Mouse (Mus musculus) right cerebral cortex, adult 18-20 months (tissue): ENCODE results near the gene Olfr553.
"Not testable (repeated sequence)": the region's sequence is repeated elsewhere in the genome, so short reads cannot be mapped to it uniquely, and the experiment has no call there.

Experiments used
- DNase-seq: peaks from one replicate; pipeline ENCODE4 v3.0.0; 2022; ENCODE audit warnings: mixed read lengths

Olfr553 gene

GRCm38 (mm10) chr7:102618118-102618517, at the start of gene Olfr553:
TSS of gene Olfr553 (minus strand) at chr7:102618218.
- DNase-seq, result no peak

DNA sequence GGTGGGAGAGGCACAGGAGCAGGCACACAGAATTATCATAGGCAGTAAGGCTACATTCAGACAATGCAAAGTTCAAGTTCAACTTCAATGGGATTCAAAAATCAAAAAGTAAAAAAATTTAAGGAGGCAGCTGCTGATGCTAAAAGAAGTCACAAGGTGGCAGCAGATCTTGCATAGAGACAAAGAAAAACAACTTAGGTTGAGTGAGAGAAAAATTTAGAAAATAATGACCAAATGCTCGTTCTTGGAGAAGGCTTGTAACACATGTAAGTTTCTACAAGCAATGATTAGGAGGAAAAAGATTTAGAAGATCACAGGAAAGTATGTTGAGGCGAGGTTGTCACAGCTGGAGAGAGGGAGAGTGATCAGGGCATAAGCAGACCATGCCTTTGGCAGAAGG, 47.4 kb upstream of the Olfr553 start:
- no peak for DNase-seq

DNA sequence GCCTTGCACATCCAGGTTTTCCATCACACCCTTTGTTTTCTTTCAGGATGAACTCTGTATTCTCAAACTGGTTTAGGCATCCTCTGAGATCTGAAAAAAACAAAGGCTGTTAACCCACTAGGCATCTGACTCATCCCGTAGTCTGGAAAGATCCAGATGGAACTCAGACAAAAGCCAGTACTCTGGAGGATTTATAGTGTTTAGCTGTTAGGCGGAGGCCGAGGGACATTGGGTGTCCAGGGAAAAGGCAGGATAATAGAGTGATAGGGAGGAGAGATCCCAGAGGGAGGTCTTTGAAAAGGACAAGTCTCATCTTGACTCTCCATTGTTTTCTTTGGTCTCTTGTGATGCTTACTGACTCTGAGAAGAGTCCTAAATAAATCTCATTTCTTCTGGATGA, 46.6 kb upstream of the Olfr553 start, which contains the start of gene Olfr556:
TSS of gene Olfr556 (plus strand) at position 301 of the 400 bp plus-strand sequence.
- no peak for DNase-seq

GRCm38 (mm10) chr7:102658523-102658922, 40.5 kb upstream of the Olfr553 start, which contains the start of gene Olfr555:
TSS of gene Olfr555 (plus strand) at chr7:102658823.
- no peak for DNase-seq

GRCm38 (mm10) chr7:102644945-102645344, 26.9 kb upstream of the Olfr553 start:
- DNase-seq, result not testable (repeated sequence)

- DNase-seq, result no peak
These were observed 20.1 kb upstream of the Olfr553 start, which contains the start of gene Olfr554 for GRCm38 (mm10) chr7:102638132-102638531. TSS of gene Olfr554 (plus strand) at chr7:102638432.

GRCm38 (mm10) chr7:102636665-102637064, 18.6 kb upstream of the Olfr553 start:
- peak; percentile 13 for DNase-seq

GRCm38 (mm10) chr7:102620368-102620767, 2.4 kb upstream of the Olfr553 start:
- DNase-seq, result not testable (repeated sequence)

- no peak for DNase-seq
These were observed 1.6 kb upstream of the Olfr553 start for GRCm38 (mm10) chr7:102619608-102620007.

DNA sequence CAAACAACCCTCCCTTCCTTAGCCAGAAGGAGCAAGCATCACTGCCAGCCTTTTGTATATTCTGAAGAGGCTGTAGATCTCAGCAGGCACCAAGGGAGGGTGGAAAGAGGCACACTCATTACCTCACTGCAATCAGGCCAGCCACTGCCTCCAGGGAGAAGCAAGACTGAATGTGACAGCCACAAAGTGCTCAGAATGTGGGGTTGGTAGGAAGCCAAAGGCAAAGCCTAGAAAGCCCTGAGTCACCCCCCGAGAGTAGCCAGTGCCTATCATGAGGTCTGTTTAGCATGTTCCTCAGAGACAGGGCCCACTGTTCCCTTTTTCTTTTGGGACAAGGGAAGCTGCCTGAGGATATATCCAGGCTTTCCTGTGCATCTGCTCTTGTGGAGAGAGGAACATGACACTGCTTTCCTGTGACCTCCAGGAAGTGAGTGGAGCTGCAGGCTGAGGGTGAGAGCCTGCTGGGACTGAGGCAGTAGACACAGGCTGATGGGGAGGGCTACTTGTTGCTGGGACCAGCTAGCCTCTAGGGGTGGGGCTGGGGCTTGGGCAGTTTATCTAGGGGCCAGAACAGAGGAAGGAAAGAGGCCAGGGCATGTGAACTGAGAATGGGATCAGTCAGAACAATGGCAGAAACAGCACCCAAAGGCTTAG, 20.5 kb downstream of the Olfr553 start, which contains the start of gene Olfr552:
TSS of gene Olfr552 (plus strand) at position 393 of the 654 bp plus-strand sequence.
- DNase-seq, result no peak

GRCm38 (mm10) chr7:102591786-102592185, 26.2 kb downstream of the Olfr553 start, which contains the start of gene Olfr551:
TSS of gene Olfr551 (minus strand) at chr7:102591886.
- no peak for DNase-seq

GRCm38 (mm10) chr7:102575998-102576397, 42.0 kb downstream of the Olfr553 start:
- no peak for DNase-seq

DNA sequence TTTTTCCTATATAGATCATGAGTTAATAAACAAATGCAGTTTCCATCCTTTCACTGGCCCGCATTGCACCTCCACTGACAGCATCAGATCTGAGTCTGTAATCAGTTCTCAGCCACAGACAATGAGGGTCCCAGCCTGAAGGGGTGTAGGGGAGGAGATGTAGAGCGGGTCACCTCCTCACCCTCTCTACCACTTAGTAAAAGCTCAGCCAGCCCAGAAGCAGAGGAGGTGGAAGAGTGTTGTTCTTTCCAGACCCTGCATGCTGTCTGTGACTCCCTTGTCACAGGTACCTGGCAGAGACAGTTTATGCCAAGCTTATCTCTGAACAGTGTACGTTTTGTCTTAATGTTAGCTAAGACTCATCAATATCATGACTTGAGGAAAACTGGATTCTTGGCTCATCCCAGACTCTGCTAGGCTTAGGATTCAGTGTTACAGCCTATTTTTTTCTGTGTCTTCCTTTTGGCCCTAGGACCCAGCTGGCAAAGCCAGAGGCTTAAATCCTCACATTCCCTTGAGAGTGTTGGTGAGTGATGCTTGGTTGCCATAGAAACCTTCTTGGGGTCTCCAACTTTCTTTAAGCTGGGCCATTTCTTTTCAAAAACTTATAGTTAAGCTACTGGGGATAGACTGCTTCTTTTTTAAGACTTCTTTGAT, 44.7 kb downstream of the Olfr553 start:
- DNase-seq, result no peak

DNA sequence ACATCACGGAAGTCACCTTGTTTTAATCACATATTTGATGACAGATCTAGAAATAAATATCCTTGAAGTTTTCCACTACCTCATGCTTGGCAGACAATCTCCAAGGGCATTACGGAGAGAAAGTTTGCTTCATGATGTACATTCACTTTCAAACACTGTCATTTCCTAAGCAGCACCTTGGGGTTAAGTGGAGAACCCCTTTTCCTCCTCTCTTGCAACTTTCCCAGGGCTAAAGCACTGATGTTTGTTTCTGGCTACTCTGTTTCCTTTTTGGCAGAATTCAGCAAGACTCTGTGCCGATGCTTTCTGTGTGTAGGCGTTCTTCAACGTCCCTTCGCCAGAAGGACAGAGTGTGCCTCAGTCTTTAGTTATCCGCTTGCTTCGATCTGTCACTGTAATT, 46.9 kb downstream of the Olfr553 start, which contains the start of gene Olfr550:
TSS of gene Olfr550 (plus strand) at position 301 of the 400 bp plus-strand sequence.
- DNase-seq, result no peak

DNA sequence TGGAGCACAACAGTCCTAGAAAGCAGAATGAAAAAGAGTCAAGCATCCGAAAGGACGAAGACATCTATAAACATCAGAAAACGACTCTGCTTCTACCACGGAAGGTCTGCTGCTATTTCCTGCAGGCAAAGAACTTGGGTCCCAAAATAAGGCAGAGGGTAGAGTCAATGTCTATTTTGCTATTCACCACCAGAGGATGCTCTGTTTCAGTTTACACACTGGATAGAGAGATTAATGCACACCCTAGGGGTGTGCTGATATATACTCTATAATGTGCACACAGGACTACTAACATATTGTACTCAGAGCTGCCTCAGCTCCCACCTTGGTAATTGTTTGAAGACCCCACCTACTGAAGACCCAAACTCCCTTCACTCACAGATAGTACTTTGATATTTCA, 51.8 kb downstream of the Olfr553 start:
- DNase-seq, result no peak

DNA sequence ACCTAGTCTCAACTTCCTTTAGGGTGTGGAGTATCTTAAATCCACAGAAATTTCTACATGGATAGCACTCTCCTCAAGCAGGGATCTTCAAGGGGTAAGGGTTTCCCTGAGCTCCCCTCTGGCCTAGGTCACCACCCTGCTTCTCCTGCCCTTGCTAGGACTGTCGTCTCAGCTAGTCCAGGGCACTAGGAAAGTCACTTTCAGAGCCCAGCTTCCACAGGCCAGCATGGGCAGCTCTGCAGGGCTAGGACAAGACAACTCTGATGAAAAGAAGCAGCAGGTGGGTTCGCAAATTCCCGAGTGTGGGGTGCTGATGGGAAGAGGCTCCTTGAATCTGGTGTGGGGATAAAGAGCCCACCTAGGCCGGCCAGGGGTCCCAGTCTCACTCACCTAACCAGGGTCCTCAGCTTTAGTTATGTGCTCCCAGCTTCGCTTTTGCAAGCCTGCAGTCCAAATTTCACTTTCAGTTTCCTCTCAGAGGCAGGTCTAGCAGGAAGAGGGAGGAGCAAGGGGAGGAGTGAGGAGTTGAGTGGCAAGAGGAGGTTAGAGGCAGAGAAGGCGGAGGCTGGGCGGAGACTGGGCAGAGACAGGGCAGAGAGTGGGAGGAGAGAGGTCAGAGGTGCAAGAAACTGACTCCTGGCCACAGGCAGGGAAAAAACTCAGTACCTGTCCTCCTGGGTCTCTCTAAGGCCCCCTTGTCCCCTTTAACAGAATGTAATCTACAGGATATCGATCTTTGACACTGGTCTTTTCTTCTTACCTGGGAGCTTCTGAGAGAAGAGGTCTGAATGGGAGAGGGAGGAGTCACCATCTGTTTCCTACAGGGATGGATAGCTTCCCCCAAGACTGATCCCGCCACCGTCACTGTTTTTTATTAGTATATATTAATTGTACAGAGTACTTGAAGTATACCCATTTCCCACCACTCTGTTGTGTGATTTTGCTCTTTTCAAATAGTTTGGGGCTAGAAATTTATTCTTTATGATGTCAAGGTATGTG, 52.7 kb downstream of the Olfr553 start, which contains the start of gene Trim21:
TSS of gene Trim21 (minus strand) at position 488 of the 999 bp plus-strand sequence.
- peak; percentile 71 for DNase-seq
